Mouse (Mus musculus) v-Abl transformed pro-B cells (cell line): Measurements from ENCODE around the gene Chpf2.
"Not testable (repeated sequence)": the region's sequence is repeated elsewhere in the genome, so short reads cannot be mapped to it uniquely, and the experiment has no call there.

ENCODE experiments used
- in situ Hi-C, 2 experiments: fragments of 400-800 bp; cut with MboI; formaldehyde crosslinking; loops; one replicate each; pipeline ENCODE4 v1.15.1; 2025; ENCODE audit not compliant: unreplicated experiment in 2 of 2

Gene Chpf2

DNA sequence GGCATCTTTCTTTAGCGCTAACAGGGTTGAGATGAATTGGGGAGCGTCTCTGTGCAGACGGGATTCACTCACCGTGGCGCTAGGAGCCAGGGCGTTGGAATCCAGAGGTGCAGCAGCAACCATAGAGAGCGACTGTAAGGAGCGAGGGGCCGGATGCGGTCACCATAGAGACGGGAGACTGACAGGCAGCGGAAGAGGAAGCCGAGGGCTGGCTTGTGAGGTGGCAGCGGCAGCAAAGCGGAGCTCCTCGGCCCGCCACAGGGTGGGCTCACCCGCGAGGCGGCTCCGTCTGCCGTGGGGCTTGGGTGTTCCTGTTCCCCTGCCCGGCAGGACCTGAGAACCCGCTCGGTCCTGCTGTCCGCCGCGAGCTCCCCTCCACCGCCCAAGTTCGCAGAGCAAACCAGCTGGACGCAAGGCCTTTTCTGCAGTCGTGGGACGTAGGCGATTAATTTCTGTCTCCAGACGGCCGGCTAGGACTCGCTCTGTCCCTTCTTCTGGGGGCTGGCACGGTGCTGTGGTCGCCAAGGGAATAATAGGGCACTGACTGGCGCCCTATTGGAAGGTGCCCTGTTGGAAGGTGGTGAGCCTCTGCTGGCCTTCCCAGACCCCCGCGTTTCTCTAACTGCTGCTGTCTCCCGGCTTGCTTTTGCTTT lies at the start of gene Chpf2:
Gene Chpf2, plus strand, starts transcription at position 195 of the 653 bp plus-strand sequence.
- in situ Hi-C loops = loop anchor here (25.0 kb wide), 2 partner anchors 174 to 199 kb away; partner anchors contain the start of genes Abcb8 (in 1 of the 2), Asic3 (in 1 of the 2), Atg9b (in 1 of the 2) and Cdk5 (in 1 of the 2)

DNA sequence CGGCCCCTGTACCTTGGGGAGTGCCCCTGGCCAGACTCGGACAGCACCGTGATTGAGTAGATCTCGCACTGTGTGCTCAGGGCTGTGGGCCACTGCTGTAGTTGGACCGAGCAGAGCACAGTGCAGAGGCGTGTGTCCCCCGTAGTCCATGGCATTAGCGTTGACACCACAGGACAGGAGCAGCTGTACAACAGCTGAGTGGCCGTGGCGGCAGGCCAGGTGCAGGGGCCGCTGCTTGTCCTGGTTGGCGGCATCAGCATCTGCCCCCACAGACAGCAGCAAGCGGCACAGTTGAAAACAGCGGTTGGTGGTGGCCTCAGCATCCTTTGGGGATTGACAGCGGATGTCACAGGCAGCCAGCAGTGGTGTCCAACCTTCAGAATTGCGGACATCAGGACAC lies 48.9 kb upstream of the Chpf2 start:
- in situ Hi-C loops = loop anchor here (5.0 kb wide), 2 partner anchors 45 to 55 kb away; no protein-coding TSS in a partner anchor

- in situ Hi-C loops = loop anchor here (5.0 kb wide), 2 partner anchors 43 to 53 kb away; no protein-coding TSS in a partner anchor
These were observed 46.8 kb upstream of the Chpf2 start for GRCm38 (mm10) chr5:24539571-24540296.

DNA sequence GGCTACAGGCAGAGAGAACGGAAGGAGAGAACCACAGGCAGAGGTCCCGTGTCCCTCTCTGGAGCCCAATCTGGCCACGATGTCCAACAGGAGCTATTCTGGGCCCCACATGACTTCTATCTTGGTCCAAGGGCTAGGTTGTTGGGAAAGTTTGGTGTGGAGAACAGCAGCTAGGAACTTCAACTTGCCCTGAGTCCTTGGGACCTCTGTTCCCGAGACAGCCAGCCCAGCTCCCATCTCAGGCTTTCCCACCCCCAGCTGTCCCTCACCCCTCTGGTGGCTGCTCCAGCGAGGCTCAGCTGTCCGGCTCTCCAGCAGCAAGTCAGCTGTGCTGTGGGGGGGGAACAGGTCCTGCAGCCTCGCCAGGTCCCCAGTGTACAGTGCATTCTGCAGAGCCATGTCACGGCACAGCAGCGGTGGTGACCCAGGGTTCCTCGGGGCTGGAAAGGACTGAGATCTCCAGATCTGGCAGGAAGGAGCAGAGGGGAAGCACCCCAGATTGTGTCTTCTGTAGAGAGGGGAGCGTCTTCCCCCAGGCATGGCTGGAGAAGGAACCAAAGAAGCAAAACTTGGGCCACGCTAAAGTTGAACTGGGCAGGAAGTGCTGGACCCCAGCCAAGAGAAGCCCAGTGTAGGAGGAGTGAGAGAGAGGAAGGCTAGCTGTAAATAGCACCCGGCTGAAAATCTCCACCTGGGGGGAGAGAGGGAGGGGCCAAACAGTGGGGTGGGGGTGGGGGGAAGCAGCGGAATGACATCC lies 46.0 kb upstream of the Chpf2 start, which contains the start of gene Asb10:
Gene Asb10, minus strand, starts transcription at position 592 of the 757 bp plus-strand sequence.
- in situ Hi-C loops = no loop called here

DNA sequence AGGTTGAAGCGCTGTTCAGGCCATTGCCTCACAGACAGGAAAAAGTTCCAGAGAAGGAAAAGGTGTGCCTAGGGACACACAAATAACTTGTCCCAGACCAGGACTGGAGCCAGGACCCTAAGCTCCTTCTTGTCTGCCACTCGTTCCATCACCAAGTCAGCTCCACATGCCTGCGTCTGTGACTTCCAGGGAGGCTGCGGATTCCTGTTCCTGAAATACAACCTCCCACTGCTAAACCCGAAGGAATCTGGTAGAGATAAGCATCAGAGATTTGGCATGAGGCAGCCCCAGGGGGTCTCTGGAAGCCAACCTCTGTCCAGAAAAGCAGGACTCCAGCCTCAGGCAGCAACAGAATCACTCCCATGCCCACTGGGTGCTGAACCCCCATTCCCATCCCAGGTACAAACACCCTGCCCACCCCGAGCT lies 45.4 kb upstream of the Chpf2 start:
- in situ Hi-C loops = no loop called here

GRCm38 (mm10) chr5:24542643-24543042 lies 43.9 kb upstream of the Chpf2 start:
- in situ Hi-C loops = no loop called here

GRCm38 (mm10) chr5:24550598-24551316 lies 35.8 kb upstream of the Chpf2 start:
- in situ Hi-C loops = no loop called here

DNA sequence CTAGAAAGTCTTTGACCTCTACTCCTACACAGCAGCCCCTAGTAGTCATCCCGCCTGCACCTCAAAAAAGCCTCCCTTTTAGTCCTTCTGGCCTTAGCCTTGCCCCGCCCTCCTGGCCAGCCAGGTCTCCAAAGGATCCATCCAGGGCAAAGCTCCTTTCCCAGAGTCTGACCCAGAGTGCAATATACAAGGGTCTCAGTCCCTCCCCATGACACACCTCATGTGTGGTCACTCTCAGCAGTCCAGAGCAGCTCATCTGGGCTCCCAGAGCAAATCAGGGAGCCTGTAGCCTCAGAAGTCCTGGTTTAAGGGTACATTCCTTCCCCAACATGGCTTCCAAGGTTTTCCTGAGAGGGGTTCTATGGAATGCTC lies 35.2 kb upstream of the Chpf2 start:
- in situ Hi-C loops = no loop called here

- in situ Hi-C loops = no loop called here
These were observed 32.8 kb upstream of the Chpf2 start for GRCm38 (mm10) chr5:24553621-24554244.

DNA sequence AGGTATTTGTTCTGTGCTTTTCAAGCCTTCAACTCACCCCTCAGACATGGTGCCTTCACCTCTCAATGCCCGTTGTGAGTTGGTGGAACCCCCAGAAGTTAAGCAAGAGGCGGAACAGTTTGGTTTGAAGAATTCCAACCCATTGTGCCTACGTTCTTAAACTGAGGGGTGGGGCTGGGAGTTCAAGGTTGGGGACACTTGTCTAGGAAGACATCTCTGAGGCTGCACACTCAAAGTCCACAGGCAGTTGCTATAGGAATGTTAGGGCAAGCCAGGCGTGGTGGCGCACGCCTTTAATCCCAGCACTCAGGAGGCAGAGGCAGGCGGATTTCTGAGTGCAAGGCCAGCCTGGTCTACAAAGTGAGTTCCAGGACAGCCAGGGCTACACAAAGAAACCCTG lies 31.2 kb upstream of the Chpf2 start:
- in situ Hi-C loops = not testable (repeated sequence)

DNA sequence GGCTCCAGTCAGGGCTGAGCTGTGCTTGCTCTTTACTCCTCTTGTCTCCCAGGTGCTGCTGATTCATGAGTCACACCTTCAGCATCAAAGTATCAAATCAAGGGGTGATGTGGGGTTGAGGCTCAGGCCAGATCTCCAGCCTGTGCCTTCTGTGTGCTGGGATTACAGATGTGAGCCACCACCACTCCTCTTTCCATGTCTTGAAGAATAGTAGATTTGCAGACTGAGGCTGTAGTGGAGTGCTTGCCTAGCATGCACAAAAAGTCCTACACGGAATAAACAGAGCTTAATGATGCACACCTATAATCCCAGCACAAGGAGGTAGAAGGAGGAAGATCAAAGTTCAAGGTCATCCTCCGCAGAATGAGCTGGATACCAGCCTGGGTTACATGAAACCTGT lies 29.8 kb upstream of the Chpf2 start, which contains the start of gene 4931409K22Rik:
Gene 4931409K22Rik, minus strand, starts transcription at position 101 of the 400 bp plus-strand sequence.
- in situ Hi-C loops = no loop called here

GRCm38 (mm10) chr5:24575948-24576347 lies 10.6 kb upstream of the Chpf2 start:
- in situ Hi-C loops = loop anchor here (25.0 kb wide), 2 partner anchors 164 to 189 kb away; partner anchors contain the start of genes Abcb8 (in 1 of the 2), Asic3 (in 1 of the 2), Atg9b (in 1 of the 2) and Cdk5 (in 1 of the 2)

DNA sequence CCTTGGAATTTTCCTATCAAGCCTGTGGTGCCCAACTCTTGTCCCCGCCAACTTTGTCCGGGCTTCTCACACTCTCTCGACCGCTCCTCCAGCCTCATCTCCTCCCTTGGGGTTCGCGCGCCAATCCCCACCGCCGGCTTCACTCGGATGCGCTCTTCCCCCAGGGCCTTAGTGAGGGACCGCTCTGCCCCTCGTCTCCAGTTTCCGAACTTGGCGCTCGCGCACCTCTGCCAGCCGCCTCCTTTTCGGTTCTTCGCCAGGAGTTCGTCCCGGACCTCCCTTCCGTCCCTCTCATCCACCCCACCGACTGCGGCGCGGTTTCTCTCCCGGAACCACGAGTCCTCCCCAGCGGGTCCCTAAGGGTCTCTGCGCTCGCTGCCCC lies 9.7 kb upstream of the Chpf2 start:
- in situ Hi-C loops = loop anchor here (25.0 kb wide), 2 partner anchors 164 to 189 kb away; partner anchors contain the start of genes Abcb8 (in 1 of the 2), Asic3 (in 1 of the 2), Atg9b (in 1 of the 2) and Cdk5 (in 1 of the 2)

- in situ Hi-C loops = loop anchor here (25.0 kb wide), 2 partner anchors 165 to 190 kb away; partner anchors contain the start of genes Abcb8 (in 1 of the 2), Asic3 (in 1 of the 2), Atg9b (in 1 of the 2) and Cdk5 (in 1 of the 2)
These were observed 9.2 kb upstream of the Chpf2 start, which contains the start of gene Abcf2 for GRCm38 (mm10) chr5:24577183-24577929. Abcf2 (minus strand) TSS chr5:24577467.

- in situ Hi-C loops = loop anchor here (25.0 kb wide), 2 partner anchors 166 to 191 kb away; partner anchors contain the start of genes Abcb8 (in 1 of the 2), Asic3 (in 1 of the 2), Atg9b (in 1 of the 2) and Cdk5 (in 1 of the 2)
These were observed 8.2 kb upstream of the Chpf2 start for GRCm38 (mm10) chr5:24578109-24578963.

DNA sequence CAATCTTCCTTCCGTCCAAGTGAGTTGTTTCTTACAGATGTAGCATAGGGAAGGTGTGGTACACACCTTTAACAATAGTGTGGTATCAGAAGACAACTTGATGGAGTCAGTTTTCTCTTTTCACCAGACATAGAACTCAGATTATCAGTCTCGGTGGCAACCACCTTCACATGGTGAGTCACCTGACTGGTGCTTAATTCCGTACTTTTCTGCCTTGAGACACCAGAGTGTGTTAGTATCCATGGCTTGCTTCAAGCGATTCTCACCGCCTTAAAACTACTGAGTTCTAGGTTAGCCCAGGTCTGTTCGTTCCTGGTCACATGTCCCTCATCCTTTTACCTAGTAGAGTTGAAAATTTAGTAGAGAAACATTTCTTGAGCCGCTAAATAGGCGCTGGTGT lies 435 bp upstream of the Chpf2 start:
- in situ Hi-C loops = loop anchor here (25.0 kb wide), 2 partner anchors 174 to 199 kb away; partner anchors contain the start of genes Abcb8 (in 1 of the 2), Asic3 (in 1 of the 2), Atg9b (in 1 of the 2) and Cdk5 (in 1 of the 2)

GRCm38 (mm10) chr5:24587200-24587577 lies 648 bp downstream of the Chpf2 start:
- in situ Hi-C loops = loop anchor here (25.0 kb wide), 2 partner anchors 175 to 200 kb away; partner anchors contain the start of genes Abcb8 (in 1 of the 2), Asic3 (in 1 of the 2), Atg9b (in 1 of the 2) and Cdk5 (in 1 of the 2)
